Mouse (Mus musculus) hindbrain, embryonic 10.5 days (tissue): Measurements from ENCODE around the gene Cops2. TPM values are rescaled to one million over a fixed set of nuclear protein-coding genes. Genes with fewer than 3 reads are reported as not detected.

ENCODE experiments used
- DNase-seq: peaks from one replicate; pipeline ENCODE4 v3.0.0-alpha.2; 2017; ENCODE audit warnings: low spot score
- H3K27ac ChIP-seq: fragments of 300-500 bp; sonication (generic); 2 replicates; pipeline ENCODE4 v1.5.1; 2016; ENCODE audit warnings: mild to moderate bottlenecking, moderate library complexity
- H3K27me3 ChIP-seq: fragments of 300-500 bp; sonication (generic); 2 replicates; pipeline ENCODE4 v1.6.1; 2016; ENCODE audit warnings: mild to moderate bottlenecking; ENCODE audit not compliant: poor library complexity, insufficient read depth, severe bottlenecking
- H3K36me3 ChIP-seq: fragments of 300-500 bp; sonication (generic); 2 replicates; pipeline ENCODE4 v1.6.1; 2016; ENCODE audit warnings: mild to moderate bottlenecking, moderate library complexity
- H3K4me1 ChIP-seq: fragments of 300-500 bp; sonication (generic); replicated peaks from 2 replicates; pipeline ENCODE4 v1.6.1; 2016; ENCODE audit warnings: mild to moderate bottlenecking
- H3K4me3 ChIP-seq: fragments of 300-500 bp; sonication (generic); 2 replicates; pipeline ENCODE4 v1.5.1; 2016; ENCODE audit warnings: mild to moderate bottlenecking, moderate library complexity
- H3K9me3 ChIP-seq: fragments of 300-500 bp; sonication (generic); 2 replicates; pipeline ENCODE4 v1.6.1; 2016; ENCODE audit warnings: mild to moderate bottlenecking, moderate library complexity
- WGBS: fragments of 180-500 bp; shearing (Covaris S2); methylation state at CpG from one replicate; pipeline ENCODE4 v1.1.7; 2016; 5-methylcytosine and 5-hydroxymethylcytosine counted together
- polyA plus RNA-seq: library from polyadenylated mRNA; unstranded; fragments of >200 nt; fragmentation: Nextera tagmentation; extraction: Ambion mirVana; gene quantifications from 2 replicates; pipeline ENCODE4 v1.2.1, GENCODE M21; 2016

The Cops2 gene
- polyA plus RNA-seq, 1 experiment from 2014 or later, result 69.2 TPM

DNA sequence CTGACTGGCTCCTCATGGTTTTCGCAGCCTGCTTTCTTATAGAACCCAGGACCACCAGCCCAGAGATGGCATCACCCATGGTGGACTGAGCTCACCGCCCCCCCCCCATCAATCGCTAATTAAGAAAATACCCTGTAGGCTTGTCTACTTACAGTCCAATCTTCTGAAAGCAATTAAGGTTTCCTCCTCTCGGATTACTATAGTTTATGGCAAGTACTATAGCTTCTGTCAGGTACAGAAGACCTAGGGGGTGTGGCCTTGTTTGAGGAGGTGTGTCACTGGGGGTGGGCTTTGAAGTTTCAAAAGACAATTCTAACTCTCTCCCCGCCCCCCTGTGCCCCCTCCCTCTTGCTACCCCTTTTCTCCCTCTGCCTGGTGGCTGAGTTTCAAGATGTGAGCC is 69.7 kb downstream of the Cops2 start:
- Histone ChIP-seq H3K27me3 (no peaks in the 10 kb centered on the region), H3K4me1 (0 out of 2 replicates have a peak, but pooled peaks cover 2% of the 10 kb centered on the region), H3K36me3 (no peaks in the 10 kb centered on the region), H3K27ac (no peak overlapping the region), H3K4me3 (no peak overlapping the region), H3K9me3 (no peaks in the 10 kb centered on the region)
- 73% methylated on average over 5 of the region's 5 CpGs for WGBS
- no peak for DNase-seq

- DNase-seq, result no peak
- Histone ChIP-seq H3K4me1 (0 out of 2 replicates have a peak, but pooled peaks cover 2% of the 10 kb centered on the region), H3K36me3 (no peaks in the 10 kb centered on the region), H3K4me3 (no peak overlapping the region), H3K27ac (no peak overlapping the region), H3K9me3 (no peaks in the 10 kb centered on the region), H3K27me3 (no peaks in the 10 kb centered on the region)
- WGBS, result 87% methylated on average over 3 of the region's 3 CpGs
Observed at GRCm38 (mm10) chr2:125788785-125789184, 70.2 kb downstream of the Cops2 start.

GRCm38 (mm10) chr2:125788351-125788750 is 70.6 kb downstream of the Cops2 start:
- no peak overlapping the region for H3K27ac ChIP-seq
- H3K4me3 ChIP-seq, result no peak overlapping the region
- H3K36me3 ChIP-seq, result no peaks in the 10 kb centered on the region
- H3K27me3 ChIP-seq, result no peaks in the 10 kb centered on the region
- H3K4me1 ChIP-seq, result peaks cover 3% of the 10 kb centered on the region; the same call in 1 of the 2 replicates
- no peaks in the 10 kb centered on the region for H3K9me3 ChIP-seq
- no peak for DNase-seq

DNA sequence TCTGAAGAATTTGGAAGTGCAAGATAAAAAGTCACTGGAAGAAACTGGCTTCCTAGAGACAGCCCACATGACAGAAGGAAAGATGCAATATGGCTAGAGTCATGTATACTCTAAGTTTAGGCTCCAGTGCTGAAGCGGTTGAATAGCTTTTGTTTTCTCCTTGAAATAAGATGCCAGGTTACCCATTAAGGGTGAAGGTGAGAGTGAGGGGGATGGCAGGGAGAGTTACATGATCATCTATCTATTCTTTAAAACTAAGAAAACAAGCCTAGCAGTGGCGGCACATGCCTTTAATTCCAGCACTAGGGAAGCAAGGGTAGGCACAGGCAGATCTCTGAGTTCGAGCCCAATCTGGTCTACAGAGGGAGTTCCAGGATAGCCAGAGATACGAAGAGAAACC is 73.9 kb downstream of the Cops2 start:
- no peak overlapping the region for H3K27ac ChIP-seq
- no peaks in the 10 kb centered on the region for H3K9me3 ChIP-seq
- no peak overlapping the region for H3K4me3 ChIP-seq
- no peak for DNase-seq
- no peaks in the 10 kb centered on the region for H3K36me3 ChIP-seq
- WGBS, result 69% methylated on average over 4 of the region's 4 CpGs
- no peaks in the 10 kb centered on the region for H3K27me3 ChIP-seq
- peaks cover 25% of the 10 kb centered on the region for H3K4me1 ChIP-seq

DNA sequence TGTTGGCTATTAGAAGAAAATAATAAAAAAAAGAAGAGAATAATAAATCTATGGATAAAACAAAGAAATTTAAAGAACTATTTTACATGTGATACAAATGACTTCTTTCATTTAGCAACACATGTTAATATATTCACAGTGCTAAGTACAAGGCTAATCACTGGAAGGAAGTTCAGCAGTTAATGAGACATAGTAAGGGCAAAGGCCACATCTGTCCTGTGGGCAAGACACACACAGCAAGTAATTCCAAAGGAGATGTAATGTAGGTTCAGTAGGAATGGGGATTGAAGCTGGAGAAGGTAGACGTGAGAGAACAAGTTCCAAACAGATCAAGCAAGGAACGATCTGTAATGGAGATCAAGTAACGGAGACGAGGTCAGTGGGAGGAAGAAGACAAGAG is 74.5 kb downstream of the Cops2 start:
- no peak for DNase-seq
- Histone ChIP-seq H3K27ac (no peak overlapping the region), H3K9me3 (no peaks in the 10 kb centered on the region), H3K4me1 (peaks cover 25% of the 10 kb centered on the region), H3K27me3 (no peaks in the 10 kb centered on the region), H3K36me3 (no peaks in the 10 kb centered on the region), H3K4me3 (no peak overlapping the region)
- 79% methylated on average over 4 of the region's 4 CpGs for WGBS

DNA sequence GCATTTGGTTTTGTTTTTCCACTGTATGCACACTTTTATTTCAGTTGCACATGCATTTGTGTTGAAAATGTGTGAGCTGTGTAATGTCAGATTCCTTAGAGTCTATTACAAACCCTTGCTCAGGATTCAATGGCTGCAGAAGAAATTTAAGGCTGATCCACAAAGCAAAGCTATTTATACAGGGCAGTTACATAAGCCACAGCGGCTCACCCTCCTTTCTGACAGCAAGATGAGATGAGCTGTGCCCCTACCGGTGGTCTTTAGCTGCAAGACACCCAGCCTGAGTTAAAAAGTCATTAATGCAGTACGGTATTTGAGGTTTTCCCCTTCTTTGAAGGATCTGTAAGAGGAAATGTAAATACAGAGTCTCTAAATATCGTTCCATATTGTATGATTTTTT is 75.1 kb downstream of the Cops2 start:
- Histone ChIP-seq H3K4me1 (peaks cover 25% of the 10 kb centered on the region), H3K4me3 (no peak overlapping the region), H3K9me3 (no peaks in the 10 kb centered on the region), H3K27ac (no peak overlapping the region), H3K27me3 (no peaks in the 10 kb centered on the region), H3K36me3 (no peaks in the 10 kb centered on the region)
- WGBS, result 60% methylated on average over 4 of the region's 4 CpGs
- DNase-seq, result no peak

- Histone ChIP-seq H3K9me3 (no peaks in the 10 kb centered on the region), H3K36me3 (no peaks in the 10 kb centered on the region), H3K27me3 (no peaks in the 10 kb centered on the region), H3K4me3 (peak within 1 kb of the TSS; percentile 84), H3K4me1 (peaks cover 25% of the 10 kb centered on the region), H3K27ac (peak within 1 kb of the TSS; percentile 94)
- WGBS, result under 1% methylated on average over 28 of the region's 28 CpGs
- DNase-seq, result peak; percentile 92
Observed at GRCm38 (mm10) chr2:125782719-125783109, 76.2 kb downstream of the Cops2 start, which contains the start of gene Secisbp2l. Gene Secisbp2l (minus strand): TSS chr2:125782870.

DNA sequence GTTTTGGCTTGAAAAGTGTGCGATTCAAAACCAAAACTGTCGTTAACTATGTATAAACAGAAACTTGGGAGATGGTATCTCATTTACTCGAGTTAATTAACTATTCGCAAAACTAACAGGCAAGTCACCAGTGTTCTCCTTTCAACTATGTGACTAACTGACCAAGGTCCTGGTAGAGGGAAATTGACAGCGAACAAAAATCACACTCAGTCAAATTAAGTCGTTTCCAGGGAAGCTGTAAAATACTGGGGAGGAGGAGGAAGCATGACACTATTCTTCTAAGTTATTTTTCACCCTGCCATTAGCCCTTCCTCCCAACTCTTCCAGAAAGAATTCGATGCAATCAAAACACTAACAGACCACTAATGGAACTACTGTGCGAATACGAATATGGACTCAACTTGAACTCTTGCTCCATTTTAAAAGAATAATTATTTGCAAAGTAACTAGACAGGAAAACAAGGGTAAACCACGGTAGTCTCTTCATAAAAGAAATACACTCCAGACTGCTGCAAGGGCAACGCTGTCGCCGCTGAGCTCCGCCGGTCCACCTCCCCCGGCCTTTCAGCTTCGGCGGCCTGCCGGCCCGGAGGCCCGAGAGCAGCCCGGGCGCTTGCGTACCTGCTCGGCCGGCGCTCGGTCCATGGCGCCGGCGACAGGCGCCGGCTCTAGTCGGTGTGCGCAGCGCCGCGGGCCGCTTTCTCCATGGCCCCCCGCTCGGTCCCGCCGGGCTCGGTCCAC is 76.8 kb downstream of the Cops2 start:
- Histone ChIP-seq H3K9me3 (no peaks in the 10 kb centered on the region), H3K36me3 (no peaks in the 10 kb centered on the region), H3K27me3 (no peaks in the 10 kb centered on the region), H3K27ac (peak overlapping the region; percentile 94), H3K4me1 (peaks cover 25% of the 10 kb centered on the region), H3K4me3 (peak overlapping the region; percentile 84)
- 5% methylated on average over 44 of the region's 44 CpGs for WGBS
- DNase-seq, result no peak

GRCm38 (mm10) chr2:125781006-125781405 is 77.9 kb downstream of the Cops2 start:
- H3K9me3 ChIP-seq, result no peaks in the 10 kb centered on the region
- WGBS, result 86% methylated on average over 2 of the region's 2 CpGs
- no peaks in the 10 kb centered on the region for H3K27me3 ChIP-seq
- peak overlapping the region; percentile 84; the same call in 1 of the 2 replicates for H3K4me3 ChIP-seq
- DNase-seq, result no peak
- H3K4me1 ChIP-seq, result peaks cover 25% of the 10 kb centered on the region
- H3K36me3 ChIP-seq, result no peaks in the 10 kb centered on the region
- no peak overlapping the region for H3K27ac ChIP-seq

Other genes with a start within 250 kb of the Cops2 start
- 8.5 and 11.8 TPM in 2 replicates for gene Cep152, start 234.0 kb downstream of the Cops2 start, polyA plus RNA-seq
- gene Eid1, start 186.0 kb downstream of the Cops2 start, polyA plus RNA-seq, result 142 and 175 TPM in 2 replicates
- gene Shc4, start 135.0 kb downstream of the Cops2 start, polyA plus RNA-seq, result 1.2 and 2.0 TPM in 2 replicates
- gene Secisbp2l, start 76.3 kb downstream of the Cops2 start, polyA plus RNA-seq, result 16.7 and 18.5 TPM in 2 replicates
- 32.3 and 34.3 TPM in 2 replicates for gene Galk2, start within 50 bp of the Cops2 start, polyA plus RNA-seq
- 0.14 and 0.56 TPM in 2 replicates for gene Fgf7, start 175.5 kb upstream of the Cops2 start, polyA plus RNA-seq